Mouse (Mus musculus): ENCODE data around the gene Lrguk.
A peak's percentile ranks its signal among the peaks of the same experiment; 100 is the strongest.

Gene Lrguk

GRCm38 (mm10) chr6:34066790-34067189 lies 37.5 kb downstream of the Lrguk start:
- no peak for DNase-seq (ENCODE audit: low read depth, low spot score)

- no peak for DNase-seq (ENCODE audit: low read depth, low spot score)
Observed at GRCm38 (mm10) chr6:34067271-34067670, 38.0 kb downstream of the Lrguk start.

- no peak for DNase-seq (ENCODE audit: low read depth, low spot score)
Observed at GRCm38 (mm10) chr6:34071936-34072335, 42.7 kb downstream of the Lrguk start.

GRCm38 (mm10) chr6:34073931-34074442 lies 44.7 kb downstream of the Lrguk start:
- peak; percentile 17 for DNase-seq (ENCODE audit: low read depth, low spot score)

- peak; percentile 68 for DNase-seq (ENCODE audit: low read depth, low spot score)
Observed at GRCm38 (mm10) chr6:34075520-34075919, 46.3 kb downstream of the Lrguk start.

- peak; percentile 57 for DNase-seq (ENCODE audit: low read depth, low spot score)
Observed at GRCm38 (mm10) chr6:34083471-34083870, 54.2 kb downstream of the Lrguk start.

- DNase-seq (ENCODE audit: low read depth, low spot score) = peak; percentile 61
Observed at GRCm38 (mm10) chr6:34087701-34088100, 58.5 kb downstream of the Lrguk start.

GRCm38 (mm10) chr6:34088986-34089385 lies 59.7 kb downstream of the Lrguk start:
- no peak for DNase-seq (ENCODE audit: low read depth, low spot score)

GRCm38 (mm10) chr6:34091537-34091936 lies 62.3 kb downstream of the Lrguk start:
- no peak for DNase-seq (ENCODE audit: low read depth, low spot score)

- no peak for DNase-seq (ENCODE audit: low read depth, low spot score)
Observed at GRCm38 (mm10) chr6:34096274-34096673, 67.0 kb downstream of the Lrguk start.

GRCm38 (mm10) chr6:34096905-34097304 lies 67.7 kb downstream of the Lrguk start:
- no peak for DNase-seq (ENCODE audit: low read depth, low spot score)

- DNase-seq (ENCODE audit: low read depth, low spot score) = no peak
Observed at GRCm38 (mm10) chr6:34099725-34100124, 70.5 kb downstream of the Lrguk start.

GRCm38 (mm10) chr6:34101531-34102396 lies 72.5 kb downstream of the Lrguk start:
- peak; percentile 9 for DNase-seq (ENCODE audit: low read depth, low spot score)

GRCm38 (mm10) chr6:34103251-34103920 lies 74.1 kb downstream of the Lrguk start:
- no peak for DNase-seq (ENCODE audit: low read depth, low spot score)

GRCm38 (mm10) chr6:34110571-34110970 lies 81.3 kb downstream of the Lrguk start:
- DNase-seq (ENCODE audit: low read depth, low spot score) = no peak

- peak; percentile 53 for DNase-seq (ENCODE audit: low read depth, low spot score)
Observed at GRCm38 (mm10) chr6:34111406-34111805, 82.2 kb downstream of the Lrguk start.

- DNase-seq (ENCODE audit: low read depth, low spot score) = no peak
Observed at GRCm38 (mm10) chr6:34116838-34117478, 87.7 kb downstream of the Lrguk start.

GRCm38 (mm10) chr6:34124401-34124800 lies 95.2 kb downstream of the Lrguk start:
- no peak for DNase-seq (ENCODE audit: low read depth, low spot score)

- peak; percentile 64 for DNase-seq (ENCODE audit: low read depth, low spot score)
Observed at GRCm38 (mm10) chr6:34129261-34129660, 100.0 kb downstream of the Lrguk start.

GRCm38 (mm10) chr6:34132391-34132790 lies 103.1 kb downstream of the Lrguk start:
- no peak for DNase-seq (ENCODE audit: low read depth, low spot score)

- DNase-seq (ENCODE audit: low read depth, low spot score) = no peak
Observed at GRCm38 (mm10) chr6:34138366-34138765, 109.1 kb downstream of the Lrguk start.

- DNase-seq (ENCODE audit: low read depth, low spot score) = no peak
Observed at GRCm38 (mm10) chr6:34142931-34143330, 113.7 kb downstream of the Lrguk start.

All from brain, adult 2 months (tissue).